Mouse (Mus musculus) cortical plate, adult 2 months (tissue): Measurements from ENCODE around the gene Lman1l.

Source experiments
- CTCF ChIP-seq: fragments of 200-500 bp; IDR thresholded peaks from 2 replicates; pipeline ENCODE4 v1.5.1; 2011; ENCODE audit warnings: mild to moderate bottlenecking, control low read depth, low read length; ENCODE audit not compliant: insufficient read depth; ENCODE audit errors: extremely low read depth
- POLR2A ChIP-seq: fragments of 200-500 bp; IDR thresholded peaks from 2 replicates; pipeline ENCODE4 v1.6.1; 2011; ENCODE audit warnings: mild to moderate bottlenecking, low read length, control low read depth; ENCODE audit not compliant: insufficient read depth; ENCODE audit errors: extremely low read depth

GRCm38 (mm10) chr9:57628717-57629116, 8.1 kb upstream of the Lman1l start:
- no peak for TF ChIP-seq POLR2A
- no peak for TF ChIP-seq CTCF
